Comparison of ENCODE assay signal across 12 mouse cellular contexts in the genomic region with DNA sequence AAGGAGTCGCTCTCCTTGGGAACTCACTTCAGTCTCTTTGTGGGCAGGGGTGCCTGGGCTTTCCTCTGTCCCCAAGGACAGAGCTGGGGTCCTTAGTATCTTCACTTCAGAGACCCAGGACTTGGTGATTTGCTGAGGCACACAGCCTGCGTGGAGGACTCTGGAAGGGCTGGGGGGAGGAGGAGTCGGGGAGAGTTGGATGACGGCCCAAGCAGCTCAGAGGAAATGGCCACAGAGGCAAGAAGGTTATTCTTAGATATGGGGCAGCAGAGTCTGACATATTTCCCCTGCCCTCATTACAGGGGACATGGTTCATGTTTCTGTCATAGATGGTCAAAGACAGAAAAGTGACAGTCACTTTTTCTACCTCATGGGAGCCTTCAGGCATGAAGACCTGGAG. TPM values are rescaled to one million over a fixed set of nuclear protein-coding genes. Genes with fewer than 3 reads are reported as not detected.
DNase-seq lines count a peak whose midpoint lies in the region; ATAC-seq lines count a peak whose summit lies in the region.
"Had no signal": no experiment of that assay in that cellular context is flagged by ENCODE, and none has a peak within 500 bp of the region (broad histone marks: within the 10 kb centered on the region; RNA-seq: fewer than 3 reads in every experiment).

No protein-coding gene starts in this region.

- no peaks in the 10 kb centered on the region for H3K9me3 ChIP-seq in lung, embryonic 16.5 days (ENCODE audit: control insufficient read depth, low read length)
- no peaks in the 10 kb centered on the region for H3K9me3 ChIP-seq in forebrain, embryonic 10.5 days
- H3K9me3 ChIP-seq: embryonic facial prominence, embryonic 10.5 days; liver, embryonic 13.5 days; neural tube, embryonic 12.5 days had no signal

- WGBS in lung, embryonic 16.5 days: 35% methylated on average over 4 of the region's 4 CpGs
- 89% methylated on average over 4 of the region's 4 CpGs for WGBS in forebrain, embryonic 10.5 days

- H3K27me3 ChIP-seq in lung, embryonic 16.5 days (ENCODE audit: control insufficient read depth, insufficient read depth, low read depth, low read length): no peaks in the 10 kb centered on the region
- H3K27me3 ChIP-seq in forebrain, embryonic 10.5 days (ENCODE audit: poor library complexity, severe bottlenecking): no peaks in the 10 kb centered on the region
- H3K27me3 ChIP-seq: liver, embryonic 13.5 days; neural tube, embryonic 12.5 days had no signal

- no peak overlapping the region for H3K4me3 ChIP-seq in lung, embryonic 16.5 days (ENCODE audit: low read length)
- H3K4me3 ChIP-seq in forebrain, embryonic 10.5 days: no peak overlapping the region
- H3K4me3 ChIP-seq: embryonic facial prominence, embryonic 10.5 days; layer of hippocampus, adult 2 months; liver, embryonic 13.5 days; neural tube, embryonic 12.5 days had no signal

- H3K27ac ChIP-seq in lung, embryonic 16.5 days (ENCODE audit: low read length): no peak overlapping the region
- no peak overlapping the region for H3K27ac ChIP-seq in forebrain, embryonic 10.5 days
- H3K27ac ChIP-seq: embryonic facial prominence, embryonic 10.5 days; layer of hippocampus, adult 2 months; liver, embryonic 13.5 days; neural tube, embryonic 12.5 days had no signal

- peak; percentile 67 for DNase-seq in adrenal gland, postnatal 25 days
- DNase-seq in gastrocnemius, postnatal 14 days: peak; percentile 70
- peak; percentile 74 to 78 for DNase-seq in heart, postnatal 14 days
- DNase-seq in right cerebral cortex, adult 2 months (ENCODE audit: low spot score in 2 of 2): no peak
- DNase-seq in spleen, adult 18-20 months: no peak
- DNase-seq in spleen, postnatal 36 days (ENCODE audit: low spot score in 2 of 2): no peak
- DNase-seq in forebrain, embryonic 10.5 days (ENCODE audit: extremely low spot score, low spot score): no peak
- DNase-seq: liver, embryonic 13.5 days had no signal

- peak; percentile 68; the same call in 1 of the 2 replicates for ATAC-seq in lung, embryonic 16.5 days (ENCODE audit: low read depth)

- H3K4me2 ChIP-seq in lung, embryonic 16.5 days (ENCODE audit: low read depth, low read length): no peak overlapping the region
- H3K4me2 ChIP-seq: liver, embryonic 13.5 days; neural tube, embryonic 12.5 days had no signal

- intact Hi-C loops in gastrocnemius, postnatal 14 days (cut with DNase I; ENCODE audit: low total_unique reads): no loop called here
- intact Hi-C loops in heart, postnatal 14 days (cut with DNase I): no loop called here

- H3K9ac ChIP-seq in lung, embryonic 16.5 days (ENCODE audit: low read length): no peak overlapping the region
- H3K9ac ChIP-seq: liver, embryonic 13.5 days; neural tube, embryonic 12.5 days had no signal

- no peaks in the 10 kb centered on the region for H3K36me3 ChIP-seq in lung, embryonic 16.5 days (ENCODE audit: control insufficient read depth, insufficient read depth, low read length)
- no peaks in the 10 kb centered on the region; the same call in 1 of the 2 replicates for H3K36me3 ChIP-seq in forebrain, embryonic 10.5 days (replicated peaks)
- H3K36me3 ChIP-seq: liver, embryonic 13.5 days; neural tube, embryonic 12.5 days had no signal

- peaks cover 11% of the 10 kb centered on the region for H3K4me1 ChIP-seq in lung, embryonic 16.5 days (replicated peaks; ENCODE audit: control insufficient read depth, insufficient read depth, low read length)
- H3K4me1 ChIP-seq in forebrain, embryonic 10.5 days: peaks cover 3% of the 10 kb centered on the region; the same call in 1 of the 2 replicates
- H3K4me1 ChIP-seq: neural tube, embryonic 12.5 days had no signal

RNA-seq across cellular contexts. Expression of a gene that starts 13.2 kb away (rescaled TPM):
- 3.9 and 4.3 TPM in 2 replicates for total RNA-seq in adrenal gland, postnatal 25 days (2021)
- total RNA-seq in gastrocnemius, postnatal 14 days (2021): 1 to 10 TPM; 2.8 to 3.2 TPM
- 10 to 100 TPM; 11.2 to 12.9 TPM for total RNA-seq in heart, postnatal 14 days (2021)
- 15.2 and 15.5 TPM in 2 replicates for polyA plus RNA-seq in lung, embryonic 16.5 days (2015; fragmentation: Nextera tagmentation; extraction: Ambion mirVana)
- 2.1 and 2.3 TPM in 2 replicates for polyA plus RNA-seq in forebrain, embryonic 10.5 days (2016; fragmentation: Nextera tagmentation; extraction: Ambion mirVana)
- total RNA-seq: layer of hippocampus, adult 2 months had no signal

RNA-seq across cellular contexts. Expression of a gene that starts 23.5 kb away (rescaled TPM):
- total RNA-seq in adrenal gland, postnatal 25 days (2021): 381 and 451 TPM in 2 replicates
- 10 to 100 TPM; 24.9 to 33.5 TPM for total RNA-seq in gastrocnemius, postnatal 14 days (2021)
- total RNA-seq in heart, postnatal 14 days (2021): 10 to 100 TPM; 64.8 to 66.0 TPM
- 112 and 142 TPM in 2 replicates for polyA plus RNA-seq in lung, embryonic 16.5 days (2015; fragmentation: Nextera tagmentation; extraction: Ambion mirVana)
- polyA plus RNA-seq in forebrain, embryonic 10.5 days (2016; fragmentation: Nextera tagmentation; extraction: Ambion mirVana): 37.9 and 40.2 TPM in 2 replicates

RNA-seq across cellular contexts. Expression of a gene that starts 23.7 kb away (rescaled TPM):
- 32.9 and 44.8 TPM in 2 replicates for total RNA-seq in adrenal gland, postnatal 25 days (2021)
- 10 to 100 TPM; 20.4 to 21.9 TPM for total RNA-seq in gastrocnemius, postnatal 14 days (2021)
- 10 to 100 TPM; 32.9 to 33.0 TPM for total RNA-seq in heart, postnatal 14 days (2021)
- 26.6 and 28.2 TPM in 2 replicates for polyA plus RNA-seq in lung, embryonic 16.5 days (2015; fragmentation: Nextera tagmentation; extraction: Ambion mirVana)
- 47.2 and 48.3 TPM in 2 replicates for polyA plus RNA-seq in forebrain, embryonic 10.5 days (2016; fragmentation: Nextera tagmentation; extraction: Ambion mirVana)

RNA-seq across cellular contexts. Expression of a gene that starts 29.2 kb away (rescaled TPM):
- 6.2 and 9.0 TPM in 2 replicates for total RNA-seq in adrenal gland, postnatal 25 days (2021)
- total RNA-seq in gastrocnemius, postnatal 14 days (2021): 1 to 10 TPM; 3.6 to 5.1 TPM
- 10 to 100 TPM; 43.0 to 43.6 TPM for total RNA-seq in heart, postnatal 14 days (2021)
- polyA plus RNA-seq in lung, embryonic 16.5 days (2015; fragmentation: Nextera tagmentation; extraction: Ambion mirVana): 21.8 and 23.1 TPM in 2 replicates
- polyA plus RNA-seq in forebrain, embryonic 10.5 days (2016; fragmentation: Nextera tagmentation; extraction: Ambion mirVana): 33.3 and 33.7 TPM in 2 replicates

RNA-seq across cellular contexts. Expression of a gene that starts 55.1 kb away (rescaled TPM):
- total RNA-seq in adrenal gland, postnatal 25 days (2021): 33.1 and 33.7 TPM in 2 replicates
- 1 to 10 TPM; 6.3 to 8.3 TPM for total RNA-seq in gastrocnemius, postnatal 14 days (2021)
- total RNA-seq in heart, postnatal 14 days (2021): 1 to 10 TPM; 5.1 to 6.0 TPM
- 30.5 and 32.7 TPM in 2 replicates for polyA plus RNA-seq in lung, embryonic 16.5 days (2015; fragmentation: Nextera tagmentation; extraction: Ambion mirVana)
- polyA plus RNA-seq in forebrain, embryonic 10.5 days (2016; fragmentation: Nextera tagmentation; extraction: Ambion mirVana): 64.6 and 65.7 TPM in 2 replicates

Comparison
In these comparisons a context has a peak if more than half of its experiments do, and no peak if none do; other contexts are left out.
1. DNase-seq: peak in adrenal gland, postnatal 25 days (single experiment), gastrocnemius, postnatal 14 days (single experiment) and heart, postnatal 14 days (2 of 2); none in right cerebral cortex, adult 2 months (0 of 2), spleen, adult 18-20 months (0 of 2), spleen, postnatal 36 days (0 of 2) and forebrain, embryonic 10.5 days (single experiment).